In the genomic region with DNA sequence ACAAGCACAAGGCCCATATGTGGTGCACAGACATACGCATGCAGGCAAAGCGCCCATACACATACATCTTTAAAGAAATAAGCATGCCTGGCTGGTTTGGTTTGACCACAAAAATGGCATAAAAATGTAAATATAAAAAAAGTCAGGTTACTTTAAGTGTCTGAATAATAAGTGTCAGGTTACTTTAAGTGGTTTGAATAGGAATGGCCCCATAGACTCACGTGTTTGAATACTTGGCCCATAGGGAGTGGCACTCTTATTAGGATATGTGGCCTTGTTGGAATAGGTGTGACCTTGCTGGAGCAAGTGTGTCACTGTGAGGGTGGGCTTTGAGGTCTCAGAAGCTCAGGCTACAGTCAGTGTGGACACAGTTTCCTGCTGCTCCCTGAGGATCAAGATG, we compare ENCODE assay signal across 14 mouse cellular contexts.
"Had no signal": no experiment of that assay in that cellular context is flagged by ENCODE, and none has a peak within 500 bp of the region (broad histone marks: within the 10 kb centered on the region; RNA-seq: fewer than 3 reads in every experiment).

No protein-coding gene starts in this region.

- H3K4me3 ChIP-seq: heart, embryonic 10.5 days; heart, embryonic 12.5 days; hindbrain, embryonic 10.5 days; hindbrain, embryonic 12.5 days; intestine, embryonic 15.5 days; layer of hippocampus, adult 2 months; left cerebral cortex, adult 2 months; limb, embryonic 10.5 days; limb, embryonic 12.5 days had no signal

- H3K27me3 ChIP-seq: heart, embryonic 12.5 days; hindbrain, embryonic 12.5 days; intestine, embryonic 15.5 days had no signal

- ATAC-seq: forebrain, embryonic 16.5 days; hindbrain, embryonic 16.5 days; inflammation-experienced regulatory T-cells, adult 6 months; intestine, embryonic 15.5 days; intestine, postnatal 0 days had no signal

- H3K4me1 ChIP-seq: hindbrain, embryonic 12.5 days; intestine, embryonic 15.5 days; limb, embryonic 10.5 days had no signal

- H3K27ac ChIP-seq: heart, embryonic 10.5 days; hindbrain, embryonic 10.5 days; hindbrain, embryonic 12.5 days; hindbrain, embryonic 14.5 days; intestine, embryonic 15.5 days; layer of hippocampus, adult 2 months; left cerebral cortex, adult 2 months; limb, embryonic 10.5 days; limb, embryonic 12.5 days had no signal

- H3K36me3 ChIP-seq: intestine, embryonic 15.5 days; limb, embryonic 10.5 days; limb, embryonic 12.5 days had no signal

- H3K9me3 ChIP-seq: heart, embryonic 10.5 days; hindbrain, embryonic 10.5 days; hindbrain, embryonic 12.5 days; intestine, embryonic 15.5 days; limb, embryonic 10.5 days had no signal

- H3K4me2 ChIP-seq: heart, embryonic 12.5 days; hindbrain, embryonic 12.5 days; hindbrain, embryonic 14.5 days; intestine, embryonic 15.5 days; limb, embryonic 12.5 days had no signal

- H3K9ac ChIP-seq: heart, embryonic 12.5 days; hindbrain, embryonic 12.5 days; hindbrain, embryonic 14.5 days; intestine, embryonic 15.5 days; limb, embryonic 12.5 days had no signal
